Mouse (Mus musculus) hindbrain, embryonic 14.5 days (tissue): ENCODE measurements around the gene Prokr2. TPM values are rescaled to one million over a fixed set of nuclear protein-coding genes. Genes with fewer than 3 reads are reported as not detected.
"Not testable (repeated sequence)": the region's sequence is repeated elsewhere in the genome, so short reads cannot be mapped to it uniquely, and the experiment has no call there.

Experiments
- ATAC-seq: fragments of 200-750 bp; cut with Nextera tagmentation; 2 replicates; pipeline ENCODE4 v1.8.0; 2017; ENCODE audit warnings: moderate number of reproducible peaks, mild to moderate bottlenecking, moderate TSS enrichment, moderate library complexity; ENCODE audit not compliant: low FRiP score
- DNase-seq: peaks from one replicate; pipeline ENCODE4 v3.0.0-alpha.2; 2015; ENCODE audit warnings: low spot score
- H3K27ac ChIP-seq: fragments of 300-500 bp; sonication (generic); 2 replicates; pipeline ENCODE4 v1.5.1; 2014; ENCODE audit warnings: mild to moderate bottlenecking, moderate library complexity
- H3K27me3 ChIP-seq: fragments of 300-500 bp; sonication (generic); 2 replicates; pipeline ENCODE4 v1.6.1; 2014; ENCODE audit warnings: mild to moderate bottlenecking, low read length, mixed read lengths; ENCODE audit not compliant: control insufficient read depth, insufficient read depth
- H3K36me3 ChIP-seq: fragments of 300-500 bp; sonication (generic); replicated peaks from 2 replicates; pipeline ENCODE4 v1.6.1; 2014; ENCODE audit not compliant: control insufficient read depth, insufficient read depth
- H3K4me1 ChIP-seq: fragments of 300-500 bp; sonication (generic); replicated peaks from 2 replicates; pipeline ENCODE4 v1.6.1; 2014; ENCODE audit warnings: antibody characterized with exemption, low read length, mixed read lengths; ENCODE audit not compliant: control insufficient read depth, insufficient read depth
- H3K4me2 ChIP-seq: fragments of 300-500 bp; sonication (generic); replicated peaks from 2 replicates; pipeline ENCODE4 v1.6.1; 2014; ENCODE audit warnings: mild to moderate bottlenecking, moderate library complexity
- H3K4me3 ChIP-seq: fragments of 300-500 bp; sonication (generic); replicated peaks from 2 replicates; pipeline ENCODE4 v1.5.1; 2014; ENCODE audit warnings: mild to moderate bottlenecking, low read length
- H3K9ac ChIP-seq: fragments of 300-500 bp; sonication (generic); 2 replicates; pipeline ENCODE4 v1.6.1; 2014
- H3K9me3 ChIP-seq: fragments of 300-500 bp; sonication (generic); 2 replicates; pipeline ENCODE4 v1.6.1; 2016; ENCODE audit warnings: low read length; ENCODE audit not compliant: control insufficient read depth
- WGBS: fragments of 180-500 bp; shearing (Covaris S2); extraction: QIAGEN DNeasy Blood & Tissue Kit; methylation state at CpG from one replicate; pipeline ENCODE4 v1.1.7; 2014; 5-methylcytosine and 5-hydroxymethylcytosine counted together
- polyA plus RNA-seq: library from polyadenylated mRNA; unstranded; fragments of >200 nt; fragmentation: Nextera tagmentation; extraction: Ambion mirVana; gene quantifications from 2 replicates; pipeline ENCODE4 v1.2.1, GENCODE M21; 2014

Gene Prokr2
- polyA plus RNA-seq, 1 experiment from 2014 or later: 4.5 TPM

GRCm38 (mm10) chr2:132298250-132298649 lies 87.0 kb downstream of the Prokr2 start:
- Histone ChIP-seq H3K9me3 (no peaks in the 10 kb centered on the region), H3K4me2 (no peak overlapping the region), H3K27me3 (no peaks in the 10 kb centered on the region), H3K4me1 (no peaks in the 10 kb centered on the region), H3K4me3 (no peak overlapping the region), H3K36me3 (peaks cover 93% of the 10 kb centered on the region), H3K9ac (no peak overlapping the region), H3K27ac (no peak overlapping the region)
- DNase-seq (no peak), ATAC-seq (no peak)
- 98% methylated on average over 4 of the region's 4 CpGs for WGBS

DNA sequence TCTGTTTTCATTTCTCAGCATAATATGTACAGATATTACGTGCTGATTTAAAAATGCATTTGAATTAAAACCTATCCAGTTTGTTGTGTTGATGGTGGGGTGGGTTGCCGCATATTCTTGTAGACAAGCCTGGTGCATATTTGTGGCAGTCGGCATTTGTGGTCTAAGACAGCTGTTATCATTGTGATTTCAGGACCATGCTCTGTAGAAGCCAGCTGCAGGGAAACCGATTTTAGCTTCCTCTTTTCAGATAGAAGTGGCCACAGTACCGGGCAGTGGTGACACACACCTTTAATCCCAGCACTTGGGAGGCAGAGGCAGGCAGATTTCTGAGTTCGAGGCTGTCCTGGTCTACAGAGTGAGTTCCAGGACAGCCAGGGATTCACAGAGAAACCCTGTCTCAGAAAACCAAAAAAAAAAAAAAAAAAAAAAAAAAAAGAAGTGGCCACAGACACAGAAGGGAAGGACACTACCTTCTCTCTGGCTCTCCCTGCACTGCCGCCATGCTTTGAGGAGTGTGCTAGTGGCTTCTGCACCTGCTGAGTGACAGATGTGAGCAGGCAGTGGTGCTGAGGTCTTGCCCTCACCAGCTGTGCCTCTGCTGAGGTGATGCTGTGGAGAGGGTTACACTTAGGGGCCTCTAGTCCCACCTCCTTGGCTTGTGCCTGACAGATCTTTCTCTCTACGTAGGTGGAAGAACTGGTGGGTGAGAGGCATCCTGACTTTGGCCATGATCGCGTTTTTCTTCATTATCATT lies 91.4 kb downstream of the Prokr2 start:
- Histone ChIP-seq H3K9me3 (no peaks in the 10 kb centered on the region), H3K4me1 (0 out of 2 replicates have a peak, but pooled peaks cover 8% of the 10 kb centered on the region), H3K36me3 (peaks cover 53% of the 10 kb centered on the region), H3K27ac (no peak overlapping the region), H3K27me3 (no peaks in the 10 kb centered on the region), H3K4me3 (no peak overlapping the region), H3K9ac (no peak overlapping the region), H3K4me2 (no peak overlapping the region)
- 95% methylated on average over 10 of the region's 10 CpGs for WGBS
- ATAC-seq (no peak), DNase-seq (no peak)

DNA sequence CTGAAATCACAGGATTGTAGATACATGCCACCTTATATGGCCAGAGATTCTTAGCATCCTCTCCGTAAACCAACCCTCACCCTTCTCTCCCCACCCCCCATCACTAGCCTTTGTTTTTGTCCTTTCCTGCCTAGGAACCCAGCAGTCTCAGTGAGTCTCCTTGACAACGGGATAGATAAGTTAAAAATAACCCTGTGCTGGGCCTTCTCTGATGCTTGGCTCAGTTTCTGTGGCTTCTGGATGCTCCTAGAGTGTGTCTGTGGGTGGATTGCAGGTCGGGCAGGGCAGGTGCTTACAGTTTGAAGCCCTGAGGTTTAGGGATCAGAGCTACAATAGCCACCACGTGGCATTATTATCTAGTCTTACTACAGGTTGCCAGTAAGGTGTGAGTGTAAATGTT lies 93.2 kb downstream of the Prokr2 start:
- WGBS: 25% methylated on average over 4 of the region's 4 CpGs
- H3K9me3 ChIP-seq: peaks cover under 1% of the 10 kb centered on the region; the same call in 1 of the 2 replicates

GRCm38 (mm10) chr2:132291265-132291664 lies 94.0 kb downstream of the Prokr2 start:
- Histone ChIP-seq H3K9ac (no peak overlapping the region), H3K36me3 (peaks cover 29% of the 10 kb centered on the region), H3K27me3 (no peaks in the 10 kb centered on the region), H3K4me1 (0 out of 2 replicates have a peak, but pooled peaks cover 8% of the 10 kb centered on the region), H3K9me3 (peaks cover 9% of the 10 kb centered on the region; the same call in 1 of the 2 replicates), H3K4me3 (no peak overlapping the region), H3K27ac (no peak overlapping the region), H3K4me2 (no peak overlapping the region)
- WGBS: 69% methylated on average over 3 of the region's 3 CpGs
- ATAC-seq (no peak), DNase-seq (no peak)

More for the DNA sequence above, 93.2 kb downstream of the Prokr2 start:
- ATAC-seq (no peak), DNase-seq (no peak)
- Histone ChIP-seq H3K27me3 (no peaks in the 10 kb centered on the region), H3K27ac (no peak overlapping the region), H3K9ac (no peak overlapping the region), H3K4me1 (0 out of 2 replicates have a peak, but pooled peaks cover 8% of the 10 kb centered on the region), H3K36me3 (peaks cover 35% of the 10 kb centered on the region), H3K4me3 (no peak overlapping the region), H3K4me2 (no peak overlapping the region)

- WGBS: 67% methylated on average over 6 of the region's 6 CpGs
- H3K27ac ChIP-seq: no peak overlapping the region
Observed at GRCm38 (mm10) chr2:132290808-132291207, 94.4 kb downstream of the Prokr2 start.

DNA sequence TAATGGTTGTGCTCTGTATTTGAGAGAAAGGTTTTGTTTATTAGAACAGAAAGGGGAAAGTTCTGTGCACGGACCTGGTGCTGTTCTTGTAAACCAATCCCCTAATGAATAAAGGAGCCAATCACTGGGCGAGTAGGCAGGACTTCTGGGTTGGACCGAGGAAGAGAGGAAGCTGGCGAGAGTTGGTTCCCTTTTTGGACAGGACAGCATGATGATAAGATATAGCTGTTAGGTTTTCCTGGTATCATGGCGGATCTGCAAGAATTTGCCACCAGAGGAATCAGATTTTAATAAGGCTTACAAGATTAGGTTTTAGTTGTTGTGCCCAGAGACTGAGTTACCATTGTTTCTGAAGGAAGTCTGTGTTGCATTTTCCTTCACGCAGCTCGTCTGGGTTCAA lies 96.0 kb downstream of the Prokr2 start:
- not testable (repeated sequence) for ATAC-seq
- WGBS: 87% methylated on average over 5 of the region's 7 CpGs

More at GRCm38 (mm10) chr2:132290808-132291207, 94.4 kb downstream of the Prokr2 start:
- no peak for DNase-seq
- H3K9ac ChIP-seq: no peak overlapping the region
- H3K36me3 ChIP-seq: peaks cover 24% of the 10 kb centered on the region
- 0 out of 2 replicates have a peak, but pooled peaks cover 8% of the 10 kb centered on the region for H3K4me1 ChIP-seq
- peaks cover 9% of the 10 kb centered on the region; the same call in 1 of the 2 replicates for H3K9me3 ChIP-seq
- H3K4me3 ChIP-seq: no peak overlapping the region
- H3K27me3 ChIP-seq: no peaks in the 10 kb centered on the region
- no peak for ATAC-seq
- no peak overlapping the region for H3K4me2 ChIP-seq

More for the DNA sequence above, 96.0 kb downstream of the Prokr2 start:
- not testable (repeated sequence) for H3K4me3 ChIP-seq, H3K4me2 ChIP-seq, H3K36me3 ChIP-seq, H3K27ac ChIP-seq, H3K4me1 ChIP-seq, DNase-seq, H3K9me3 ChIP-seq, H3K9ac ChIP-seq, H3K27me3 ChIP-seq

Other genes starting within 250 kb of the Prokr2 start
- 44.6 and 49.8 TPM in 2 replicates for gene Slc23a2, start 240.3 kb downstream of the Prokr2 start, polyA plus RNA-seq
- 47.1 and 48.8 TPM in 2 replicates for gene Tmem230, start 137.6 kb downstream of the Prokr2 start, polyA plus RNA-seq
- 111 and 120 TPM in 2 replicates for gene Pcna, start 132.1 kb downstream of the Prokr2 start, polyA plus RNA-seq
- gene Cds2, start 122.3 kb downstream of the Prokr2 start, polyA plus RNA-seq: 57.2 and 59.9 TPM in 2 replicates
- 76.5 and 102 TPM in 2 replicates for gene Gpcpd1, start 202.3 kb upstream of the Prokr2 start, polyA plus RNA-seq